Mouse (Mus musculus) heart, embryonic 11.5 days (tissue): ENCODE measurements at regions not wholly inside any gene's neighbourhood (a gene's known extent, or its start where the extent isn't known, plus 50 kb on each side); places are given as distances from the start of the nearest gene placed in this dataset.

Experiments
- ATAC-seq: fragments of 200-750 bp; cut with Nextera tagmentation; replicated peaks from 2 replicates; pipeline ENCODE4 v1.8.0; 2017; ENCODE audit warnings: moderate library complexity; ENCODE audit not compliant: insufficient number of reproducible peaks, low FRiP score, low TSS enrichment
- H3K27ac ChIP-seq: fragments of 300-500 bp; sonication (generic); 2 replicates; pipeline ENCODE4 v1.5.1; 2014; ENCODE audit warnings: mild to moderate bottlenecking, low read depth, low read length
- H3K27me3 ChIP-seq: fragments of 300-500 bp; sonication (generic); 2 replicates; pipeline ENCODE4 v1.6.1; 2014; ENCODE audit warnings: mild to moderate bottlenecking, low read length, mixed read lengths; ENCODE audit not compliant: control insufficient read depth, insufficient read depth
- H3K36me3 ChIP-seq: fragments of 300-500 bp; sonication (generic); 2 replicates; pipeline ENCODE4 v1.6.1; 2014; ENCODE audit warnings: mild to moderate bottlenecking, low read length, moderate library complexity, mixed read lengths; ENCODE audit not compliant: control insufficient read depth, insufficient read depth
- H3K4me1 ChIP-seq: fragments of 300-500 bp; sonication (generic); 2 replicates; pipeline ENCODE4 v1.6.1; 2014; ENCODE audit warnings: low read length; ENCODE audit not compliant: control insufficient read depth, insufficient read depth
- H3K4me2 ChIP-seq: fragments of 300-500 bp; sonication (generic); 2 replicates; pipeline ENCODE4 v1.6.1; 2014; ENCODE audit warnings: mild to moderate bottlenecking, moderate library complexity
- H3K4me3 ChIP-seq: fragments of 300-500 bp; sonication (generic); 2 replicates; pipeline ENCODE4 v1.5.1; 2014; ENCODE audit warnings: low read depth, low read length
- H3K9ac ChIP-seq: fragments of 300-500 bp; sonication (generic); 2 replicates; pipeline ENCODE4 v1.6.1; 2014; ENCODE audit warnings: mild to moderate bottlenecking, low read depth, low read length, moderate library complexity
- H3K9me3 ChIP-seq: fragments of 300-500 bp; sonication (generic); replicated peaks from 2 replicates; pipeline ENCODE4 v1.6.1; 2016; ENCODE audit warnings: low read length; ENCODE audit not compliant: control insufficient read depth
- WGBS: fragments of 180-500 bp; shearing (Covaris S2); extraction: QIAGEN DNeasy Blood & Tissue Kit; methylation state at CpG from one replicate; pipeline ENCODE4 v1.1.7; 2014; ENCODE audit not compliant: insufficient replicate concordance; 5-methylcytosine and 5-hydroxymethylcytosine counted together

- Histone ChIP-seq H3K36me3 (no peaks in the 10 kb centered on the region), H3K27me3 (no peaks in the 10 kb centered on the region), H3K4me3 (no peak overlapping the region), H3K27ac (no peak overlapping the region), H3K9ac (no peak overlapping the region), H3K4me1 (no peaks in the 10 kb centered on the region), H3K9me3 (no peaks in the 10 kb centered on the region), H3K4me2 (no peak overlapping the region)
- no peak for ATAC-seq
- 78% methylated on average over 5 of the region's 5 CpGs for WGBS
Observed at GRCm38 (mm10) chr13:3752334-3752733, 51.8 kb downstream of the Calml3 start.

GRCm38 (mm10) chr13:3751222-3751621 is 52.9 kb downstream of the Calml3 start:
- H3K9me3 ChIP-seq = no peaks in the 10 kb centered on the region
- H3K4me3 ChIP-seq = no peak overlapping the region
- no peak overlapping the region for H3K4me2 ChIP-seq
- ATAC-seq = no peak
- 68% methylated on average over 1 of the region's 1 CpGs for WGBS
- no peak overlapping the region for H3K27ac ChIP-seq
- H3K27me3 ChIP-seq = no peaks in the 10 kb centered on the region
- H3K4me1 ChIP-seq = no peaks in the 10 kb centered on the region
- H3K9ac ChIP-seq = no peak overlapping the region
- H3K36me3 ChIP-seq = no peaks in the 10 kb centered on the region

GRCm38 (mm10) chr13:3750756-3751155 is 53.4 kb downstream of the Calml3 start:
- no peaks in the 10 kb centered on the region for H3K9me3 ChIP-seq

GRCm38 (mm10) chr13:3749646-3750045 is 54.5 kb downstream of the Calml3 start:
- no peak overlapping the region for H3K4me3 ChIP-seq
- no peak overlapping the region for H3K27ac ChIP-seq
- no peaks in the 10 kb centered on the region for H3K27me3 ChIP-seq
- WGBS = 62% methylated on average over 3 of the region's 3 CpGs
- H3K4me1 ChIP-seq = no peaks in the 10 kb centered on the region
- no peak overlapping the region for H3K4me2 ChIP-seq
- H3K9me3 ChIP-seq = no peaks in the 10 kb centered on the region
- no peak for ATAC-seq
- H3K9ac ChIP-seq = no peak overlapping the region
- no peaks in the 10 kb centered on the region for H3K36me3 ChIP-seq

More at GRCm38 (mm10) chr13:3750756-3751155, 53.4 kb downstream of the Calml3 start:
- 50% methylated on average over 1 of the region's 1 CpGs for WGBS
- Histone ChIP-seq H3K36me3 (no peaks in the 10 kb centered on the region), H3K4me3 (no peak overlapping the region), H3K27me3 (no peaks in the 10 kb centered on the region), H3K4me2 (no peak overlapping the region), H3K27ac (no peak overlapping the region), H3K4me1 (no peaks in the 10 kb centered on the region), H3K9ac (no peak overlapping the region)
- ATAC-seq = no peak

- Histone ChIP-seq H3K9ac (no peak overlapping the region), H3K27ac (no peak overlapping the region), H3K4me1 (peaks cover 4% of the 10 kb centered on the region; the same call in 1 of the 2 replicates), H3K4me2 (no peak overlapping the region), H3K27me3 (no peaks in the 10 kb centered on the region), H3K9me3 (no peaks in the 10 kb centered on the region), H3K4me3 (no peak overlapping the region), H3K36me3 (no peaks in the 10 kb centered on the region)
- 84% methylated on average over 5 of the region's 5 CpGs for WGBS
- no peak for ATAC-seq
Observed at GRCm38 (mm10) chr13:3748859-3749258, 55.3 kb downstream of the Calml3 start.

- Histone ChIP-seq H3K9me3 (no peaks in the 10 kb centered on the region), H3K9ac (no peak overlapping the region), H3K27me3 (no peaks in the 10 kb centered on the region), H3K36me3 (no peaks in the 10 kb centered on the region), H3K27ac (no peak overlapping the region), H3K4me2 (no peak overlapping the region), H3K4me3 (no peak overlapping the region), H3K4me1 (peaks cover 19% of the 10 kb centered on the region)
- ATAC-seq = no peak
- WGBS = 75% methylated on average over 10 of the region's 10 CpGs
Observed at GRCm38 (mm10) chr13:3746524-3746923, 57.6 kb downstream of the Calml3 start.

- no peak overlapping the region for H3K9ac ChIP-seq
- H3K27me3 ChIP-seq = no peaks in the 10 kb centered on the region
- no peaks in the 10 kb centered on the region for H3K36me3 ChIP-seq
- no peak overlapping the region for H3K4me3 ChIP-seq
- WGBS = 81% methylated on average over 3 of the region's 3 CpGs
- H3K27ac ChIP-seq = no peak overlapping the region
- no peak overlapping the region for H3K4me2 ChIP-seq
- no peak for ATAC-seq
- H3K4me1 ChIP-seq = peaks cover 19% of the 10 kb centered on the region
- H3K9me3 ChIP-seq = no peaks in the 10 kb centered on the region
Observed at GRCm38 (mm10) chr13:3744870-3745269, 59.2 kb downstream of the Calml3 start.

- Histone ChIP-seq H3K4me1 (peaks cover 19% of the 10 kb centered on the region), H3K4me2 (no peak overlapping the region), H3K27me3 (no peaks in the 10 kb centered on the region), H3K36me3 (no peaks in the 10 kb centered on the region), H3K9ac (no peak overlapping the region), H3K27ac (no peak overlapping the region), H3K4me3 (no peak overlapping the region), H3K9me3 (no peaks in the 10 kb centered on the region)
- no peak for ATAC-seq
- 76% methylated on average over 6 of the region's 6 CpGs for WGBS
Observed at GRCm38 (mm10) chr13:3743692-3744457, 60.2 kb downstream of the Calml3 start.
